Mouse (Mus musculus) intestine, postnatal 0 days (tissue): ENCODE data around the gene Nbea. TPM values are rescaled to one million over a fixed set of nuclear protein-coding genes. Genes with fewer than 3 reads are reported as not detected.

Source experiments
- ATAC-seq: fragments of 200-750 bp; cut with Nextera tagmentation; 2 replicates; pipeline ENCODE4 v1.8.0; 2017; ENCODE audit warnings: mild to moderate bottlenecking, moderate TSS enrichment, moderate library complexity
- H3K27ac ChIP-seq: fragments of 300-500 bp; sonication (generic); 2 replicates; pipeline ENCODE4 v1.5.1; 2014; ENCODE audit warnings: mild to moderate bottlenecking, low read depth, low read length, moderate library complexity
- H3K27me3 ChIP-seq: fragments of 300-500 bp; sonication (generic); replicated peaks from 2 replicates; pipeline ENCODE4 v1.6.1; 2014; ENCODE audit warnings: low read length, mixed read lengths; ENCODE audit not compliant: control insufficient read depth, insufficient read depth
- H3K36me3 ChIP-seq: fragments of 300-500 bp; sonication (generic); 2 replicates; pipeline ENCODE4 v1.6.1; 2014; ENCODE audit warnings: mild to moderate bottlenecking, moderate library complexity; ENCODE audit not compliant: control insufficient read depth, insufficient read depth
- H3K4me1 ChIP-seq: fragments of 300-500 bp; sonication (generic); replicated peaks from 2 replicates; pipeline ENCODE4 v1.6.1; 2014; ENCODE audit warnings: antibody characterized with exemption, low read length, mixed read lengths; ENCODE audit not compliant: control insufficient read depth, insufficient read depth
- H3K4me2 ChIP-seq: fragments of 300-500 bp; sonication (generic); replicated peaks from 2 replicates; pipeline ENCODE4 v1.6.1; 2014; ENCODE audit warnings: low read depth, mild to moderate bottlenecking, moderate library complexity
- H3K4me3 ChIP-seq: fragments of 300-500 bp; sonication (generic); 2 replicates; pipeline ENCODE4 v1.5.1; 2014; ENCODE audit warnings: low read depth, low read length
- H3K9ac ChIP-seq: fragments of 300-500 bp; sonication (generic); 2 replicates; pipeline ENCODE4 v1.6.1; 2014; ENCODE audit warnings: mild to moderate bottlenecking, low read depth, low read length
- H3K9me3 ChIP-seq: fragments of 300-500 bp; sonication (generic); 2 replicates; pipeline ENCODE4 v1.6.1; 2016; ENCODE audit warnings: mixed run types; ENCODE audit not compliant: control insufficient read depth
- CTCF ChIP-seq: sonication (generic); IDR thresholded peaks from 2 replicates; pipeline ENCODE4 v1.5.1; 2016; ENCODE audit warnings: low read depth, mild to moderate bottlenecking, control low read depth, antibody characterized with exemption, moderate library complexity
- whole genome bisulfite sequencing: fragments of 180-500 bp; shearing (Covaris S2); extraction: QIAGEN DNeasy Blood & Tissue Kit; methylation state at CpG from one replicate; pipeline ENCODE4 v1.1.7; 2014; 5-methylcytosine and 5-hydroxymethylcytosine counted together
- polyA plus RNA-seq: library from polyadenylated mRNA; unstranded; fragments of >200 nt; fragmentation: Nextera tagmentation; extraction: Ambion mirVana; gene quantifications from 2 replicates; pipeline ENCODE4 v1.2.1, GENCODE M21; 2015

Nbea gene
- polyA plus RNA-seq, 1 experiment from 2014 or later, result 4.2 TPM

DNA sequence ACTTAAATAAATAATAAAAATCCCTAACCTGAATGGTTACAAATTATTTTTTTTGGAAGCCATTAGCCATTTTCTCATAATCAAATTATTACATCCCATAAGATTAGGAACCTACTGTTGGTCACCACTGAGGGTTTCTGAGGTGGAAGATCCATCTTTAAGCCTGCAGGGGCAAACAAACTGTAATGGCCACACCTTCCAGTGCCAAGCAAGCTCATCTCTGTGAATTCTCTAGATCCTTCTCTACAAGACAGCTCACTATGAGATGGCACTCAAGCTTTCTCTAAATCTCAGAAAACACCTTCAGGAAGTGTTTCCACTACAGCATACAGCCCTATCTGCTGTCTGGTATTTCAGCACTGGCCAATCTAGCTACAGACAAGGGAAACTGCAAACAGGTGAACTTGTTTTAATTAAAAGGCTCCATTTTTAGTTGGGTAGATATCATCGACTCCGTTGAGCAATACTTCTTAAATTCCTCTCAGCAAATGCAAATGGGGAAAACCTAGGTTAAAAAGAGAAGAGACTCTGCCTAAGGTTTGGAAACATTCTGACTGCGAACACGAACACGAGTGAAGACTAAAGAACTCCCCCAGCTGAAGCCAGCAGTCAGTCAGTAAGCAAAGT is 402.0 kb downstream of the Nbea start:
- Histone ChIP-seq H3K36me3 (no peaks in the 10 kb centered on the region), H3K27ac (no peak overlapping the region), H3K4me1 (0 out of 2 replicates have a peak, but pooled peaks cover 4% of the 10 kb centered on the region), H3K4me3 (no peak overlapping the region), H3K27me3 (peaks cover 49% of the 10 kb centered on the region), H3K4me2 (no peak overlapping the region), H3K9ac (no peak overlapping the region), H3K9me3 (no peaks in the 10 kb centered on the region)
- WGBS, result 57% methylated on average over 5 of the region's 5 CpGs
- TF ChIP-seq CTCF, result no peak
- no peak for ATAC-seq

DNA sequence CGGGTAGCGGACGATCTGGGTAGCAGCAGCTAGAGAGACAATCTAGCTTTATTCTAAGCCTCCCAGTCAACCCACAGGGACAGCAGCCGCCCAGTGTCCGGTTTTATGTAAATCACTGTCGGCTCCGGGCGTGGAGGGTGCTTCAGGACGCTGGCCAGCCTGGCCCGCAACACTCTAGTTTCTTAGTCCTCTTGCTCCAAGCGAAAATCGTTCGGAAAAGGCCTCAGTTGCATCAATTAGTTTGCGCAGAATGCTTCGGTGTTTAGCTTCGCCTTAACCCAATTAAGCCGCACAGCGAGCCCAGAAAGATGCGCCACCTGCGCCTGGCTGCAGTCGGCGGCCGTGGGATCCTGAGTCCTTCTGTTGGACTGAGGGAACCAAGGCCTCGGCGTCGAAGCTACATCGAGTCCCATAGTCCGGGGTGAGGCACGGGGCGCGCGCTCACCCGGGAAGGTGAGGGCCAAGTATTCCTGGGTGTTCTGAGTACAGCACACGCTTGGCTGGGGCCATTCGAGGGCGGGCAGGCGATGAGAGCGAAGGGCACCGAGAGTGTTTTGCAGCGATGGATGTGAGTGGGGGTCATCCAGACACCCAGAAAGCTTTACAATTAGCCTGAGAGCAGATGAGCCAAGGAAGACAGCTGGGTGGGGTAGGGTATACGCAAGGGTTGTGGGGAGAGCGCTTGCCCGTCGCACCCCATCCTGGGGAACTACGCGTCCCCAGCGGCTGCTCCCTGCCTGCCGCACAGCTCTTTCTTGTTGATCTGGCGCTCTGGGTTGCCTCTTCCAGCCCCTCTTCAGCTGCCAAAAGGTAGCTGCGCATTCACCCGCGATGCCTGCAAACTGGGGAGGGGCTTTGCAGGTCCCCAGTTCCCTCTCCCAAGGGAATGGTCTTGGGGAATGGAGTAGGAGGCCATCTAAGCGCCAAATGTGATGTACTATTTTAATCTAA is 403.1 kb downstream of the Nbea start:
- WGBS, result 16% methylated on average over 53 of the region's 53 CpGs
- Histone ChIP-seq H3K4me3 (peak overlapping the region; percentile 16; the same call in 1 of the 2 replicates), H3K4me2 (peak overlapping the region; percentile 32), H3K9ac (no peak overlapping the region), H3K27me3 (peaks cover 41% of the 10 kb centered on the region), H3K9me3 (no peaks in the 10 kb centered on the region), H3K36me3 (no peaks in the 10 kb centered on the region), H3K27ac (no peak overlapping the region), H3K4me1 (0 out of 2 replicates have a peak, but pooled peaks cover 4% of the 10 kb centered on the region)
- no peak for TF ChIP-seq CTCF
- ATAC-seq, result no peak

DNA sequence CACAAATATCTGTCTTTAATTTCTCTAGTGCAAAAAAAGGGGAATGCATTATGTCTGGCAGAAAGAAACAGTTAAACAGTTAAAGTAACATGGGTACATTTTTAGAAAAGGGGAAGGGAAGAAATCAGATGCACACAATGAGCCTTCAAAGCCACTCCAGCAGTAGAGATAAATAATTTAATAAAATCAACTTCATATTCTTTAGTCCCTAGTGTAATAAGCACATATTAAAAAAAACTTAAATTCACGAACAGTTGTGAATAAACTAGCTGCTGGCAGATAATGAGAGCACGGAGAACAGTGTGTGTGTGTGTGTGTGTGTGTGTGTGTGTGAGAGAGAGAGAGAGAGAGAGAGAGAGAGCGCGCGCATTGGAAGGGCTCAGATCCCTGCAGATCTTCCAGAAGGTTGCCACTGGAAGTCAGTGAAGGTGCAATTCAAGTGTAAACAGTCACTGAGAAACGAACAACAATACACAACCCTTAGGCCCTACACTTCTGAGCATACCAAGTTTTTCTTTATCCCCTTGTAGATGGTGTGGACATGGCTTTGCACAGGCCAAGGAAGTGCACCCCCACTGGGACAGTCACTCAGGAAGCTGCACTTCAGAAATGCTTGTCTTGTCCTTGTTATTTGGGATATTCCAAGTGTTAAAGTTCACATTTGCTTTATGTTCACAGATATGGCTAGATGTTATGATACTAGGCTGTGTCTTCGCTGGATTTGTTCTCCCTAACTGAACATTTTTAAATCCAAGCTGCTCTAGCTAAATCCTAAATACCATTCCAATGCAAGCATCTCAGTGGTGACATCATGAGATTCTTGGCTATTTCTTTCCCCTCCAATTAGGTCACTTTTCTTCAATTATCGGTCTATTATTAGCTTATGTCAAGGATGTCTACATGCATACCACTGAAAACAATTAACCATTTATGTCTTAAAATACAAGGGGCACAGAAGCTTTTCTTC is 404.5 kb downstream of the Nbea start:
- Histone ChIP-seq H3K4me3 (no peak overlapping the region), H3K4me1 (0 out of 2 replicates have a peak, but pooled peaks cover 4% of the 10 kb centered on the region), H3K4me2 (no peak overlapping the region), H3K36me3 (no peaks in the 10 kb centered on the region), H3K9ac (no peak overlapping the region), H3K27me3 (peaks cover 41% of the 10 kb centered on the region), H3K9me3 (no peaks in the 10 kb centered on the region), H3K27ac (no peak overlapping the region)
- no peak for ATAC-seq
- WGBS, result 78% methylated on average over 8 of the region's 8 CpGs
- TF ChIP-seq CTCF, result no peak

DNA sequence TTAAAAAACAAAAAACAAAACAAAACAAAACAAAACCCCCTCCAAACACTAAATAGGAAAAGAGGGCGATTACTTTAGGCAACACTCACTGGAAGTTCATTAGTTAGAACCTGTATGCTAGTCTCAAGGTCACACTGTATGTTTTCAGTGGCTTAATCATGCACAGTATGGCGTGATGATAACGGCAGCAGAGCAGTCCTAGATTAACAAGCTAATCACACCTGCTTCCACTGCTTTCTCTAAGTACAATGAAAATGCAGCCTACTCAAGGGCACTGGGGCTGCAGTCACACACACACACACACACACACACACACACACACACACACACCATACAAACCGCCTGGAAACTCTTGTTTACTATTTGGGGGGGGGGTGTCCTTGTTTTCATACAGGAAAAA is 406.0 kb downstream of the Nbea start:
- Histone ChIP-seq H3K27ac (no peak overlapping the region), H3K9me3 (no peaks in the 10 kb centered on the region), H3K4me2 (no peak overlapping the region), H3K4me1 (0 out of 2 replicates have a peak, but pooled peaks cover 4% of the 10 kb centered on the region), H3K9ac (no peak overlapping the region), H3K36me3 (no peaks in the 10 kb centered on the region), H3K4me3 (no peak overlapping the region), H3K27me3 (peaks cover 33% of the 10 kb centered on the region)
- ATAC-seq, result no peak
- WGBS, result 69% methylated on average over 4 of the region's 4 CpGs
- no peak for TF ChIP-seq CTCF

DNA sequence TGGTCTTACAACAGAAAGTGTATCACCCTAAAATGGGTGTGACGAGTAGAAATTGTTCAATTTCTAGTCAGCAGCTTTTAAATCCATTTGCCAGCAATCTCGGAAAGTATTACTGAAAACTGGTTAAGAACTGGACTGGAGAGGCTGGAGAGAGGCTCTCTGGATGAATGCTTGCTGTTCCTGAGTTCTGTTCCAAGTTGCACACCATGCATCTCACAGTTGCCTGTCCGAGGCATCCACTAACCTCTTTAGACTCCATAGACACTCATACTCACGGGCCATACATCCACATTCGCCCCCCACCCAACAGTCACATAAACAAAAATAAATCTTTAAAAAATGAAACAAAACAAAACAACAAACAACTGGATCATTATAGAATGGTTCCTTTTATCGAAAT is 407.7 kb downstream of the Nbea start:
- no peaks in the 10 kb centered on the region for H3K36me3 ChIP-seq
- TF ChIP-seq CTCF, result no peak
- H3K4me3 ChIP-seq, result no peak overlapping the region
- H3K4me2 ChIP-seq, result no peak overlapping the region
- H3K9me3 ChIP-seq, result no peaks in the 10 kb centered on the region
- H3K9ac ChIP-seq, result no peak overlapping the region
- H3K27me3 ChIP-seq, result peaks cover 16% of the 10 kb centered on the region
- 93% methylated on average over 6 of the region's 6 CpGs for WGBS
- no peak for ATAC-seq
- H3K4me1 ChIP-seq, result 0 out of 2 replicates have a peak, but pooled peaks cover 4% of the 10 kb centered on the region
- no peak overlapping the region for H3K27ac ChIP-seq
